Mouse (Mus musculus) forebrain, embryonic 16.5 days (tissue): ENCODE measurements at regions not wholly inside any gene's neighbourhood (a gene's known extent, or its start where the extent isn't known, plus 50 kb on each side); places are given as distances from the start of the nearest gene placed in this dataset.
A peak's percentile ranks its signal among the peaks of the same experiment; 100 is the strongest.

Experiments used
- ATAC-seq: fragments of 200-750 bp; cut with Nextera tagmentation; 2 replicates; pipeline ENCODE4 v1.8.0; 2017; ENCODE audit warnings: mild to moderate bottlenecking, moderate library complexity
- H3K27ac ChIP-seq: fragments of 300-500 bp; sonication (generic); 2 replicates; pipeline ENCODE4 v1.5.1; 2014; ENCODE audit warnings: low read length, control low read depth
- H3K27me3 ChIP-seq: fragments of 300-500 bp; sonication (generic); replicated peaks from 2 replicates; pipeline ENCODE4 v1.6.1; 2014; ENCODE audit warnings: low read length; ENCODE audit not compliant: control insufficient read depth, insufficient read depth
- H3K36me3 ChIP-seq: fragments of 300-500 bp; sonication (generic); 2 replicates; pipeline ENCODE4 v1.6.1; 2014; ENCODE audit not compliant: control insufficient read depth, insufficient read depth
- H3K4me1 ChIP-seq: fragments of 300-500 bp; sonication (generic); replicated peaks from 2 replicates; pipeline ENCODE4 v1.6.1; 2014; ENCODE audit warnings: low read length; ENCODE audit not compliant: control insufficient read depth, insufficient read depth
- H3K4me2 ChIP-seq: fragments of 300-500 bp; sonication (generic); 2 replicates; pipeline ENCODE4 v1.6.1; 2014; ENCODE audit warnings: mild to moderate bottlenecking, low read length, control low read depth
- H3K4me3 ChIP-seq: fragments of 300-500 bp; sonication (generic); replicated peaks from 2 replicates; pipeline ENCODE4 v1.5.1; 2014; ENCODE audit warnings: mild to moderate bottlenecking, low read length, control low read depth
- H3K9ac ChIP-seq: fragments of 300-500 bp; sonication (generic); replicated peaks from 2 replicates; pipeline ENCODE4 v1.6.1; 2014; ENCODE audit warnings: low read depth, low read length, control low read depth
- H3K9me3 ChIP-seq: fragments of 300-500 bp; sonication (generic); 2 replicates; pipeline ENCODE4 v1.6.1; 2016; ENCODE audit warnings: low read length; ENCODE audit not compliant: control insufficient read depth
- WGBS: fragments of 180-500 bp; shearing (Covaris S2); extraction: QIAGEN DNeasy Blood & Tissue Kit; methylation state at CpG from one replicate; pipeline ENCODE4 v1.1.7; 2014; 5-methylcytosine and 5-hydroxymethylcytosine counted together

DNA sequence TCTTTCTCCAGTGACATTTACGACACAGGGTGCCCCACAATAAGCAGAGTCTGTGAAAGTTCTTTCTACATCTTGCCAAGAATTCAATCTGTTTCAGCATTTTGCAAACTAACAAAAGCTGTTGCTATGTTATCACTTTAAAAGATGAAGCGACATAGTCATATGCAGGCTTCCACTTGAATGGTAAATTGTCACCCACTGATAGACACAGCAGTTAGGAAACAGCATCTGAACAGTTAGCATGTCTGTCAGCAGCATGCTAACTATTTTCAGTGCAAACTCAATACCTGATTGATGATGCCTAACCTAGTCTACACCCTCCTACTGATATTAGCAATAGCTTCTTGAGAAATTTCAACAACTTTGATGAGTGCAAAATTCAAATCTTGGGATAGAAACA, 1348.1 kb upstream of the Gm7489 start:
- peak; percentile 62 for ATAC-seq

DNA sequence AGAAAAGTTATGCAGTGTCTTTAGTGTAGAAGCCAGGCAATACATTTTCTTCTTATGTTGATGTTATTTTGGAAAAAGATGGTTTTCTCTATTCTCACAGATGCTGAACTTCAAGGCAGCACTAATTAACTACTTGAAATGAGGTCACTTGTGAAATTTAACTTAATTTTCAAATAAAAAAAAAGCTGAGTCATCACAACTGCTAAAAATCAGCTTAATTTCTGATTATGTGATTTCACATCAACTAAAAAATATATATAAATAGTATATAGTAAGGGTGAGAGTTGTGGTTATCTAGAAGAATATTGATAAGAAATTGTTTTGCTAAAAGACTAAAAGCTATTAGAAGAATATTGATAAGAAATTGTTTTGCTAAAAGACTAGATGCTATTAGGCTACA, 1326.0 kb upstream of the Gm7489 start:
- ATAC-seq = no peak
- no peaks in the 10 kb centered on the region for H3K9me3 ChIP-seq
- no peak overlapping the region for H3K27ac ChIP-seq
- no peak overlapping the region for H3K4me3 ChIP-seq
- no peaks in the 10 kb centered on the region for H3K4me1 ChIP-seq
- H3K4me2 ChIP-seq = no peak overlapping the region
- no peaks in the 10 kb centered on the region for H3K27me3 ChIP-seq
- H3K36me3 ChIP-seq = no peaks in the 10 kb centered on the region
- H3K9ac ChIP-seq = no peak overlapping the region

More for the DNA sequence above, 1348.1 kb upstream of the Gm7489 start:
- WGBS = 62% methylated on average over 2 of the region's 2 CpGs
- Histone ChIP-seq H3K4me1 (no peaks in the 10 kb centered on the region), H3K4me3 (no peak overlapping the region), H3K27ac (no peak overlapping the region), H3K4me2 (no peak overlapping the region), H3K9me3 (no peaks in the 10 kb centered on the region), H3K27me3 (no peaks in the 10 kb centered on the region), H3K9ac (no peak overlapping the region), H3K36me3 (no peaks in the 10 kb centered on the region)

DNA sequence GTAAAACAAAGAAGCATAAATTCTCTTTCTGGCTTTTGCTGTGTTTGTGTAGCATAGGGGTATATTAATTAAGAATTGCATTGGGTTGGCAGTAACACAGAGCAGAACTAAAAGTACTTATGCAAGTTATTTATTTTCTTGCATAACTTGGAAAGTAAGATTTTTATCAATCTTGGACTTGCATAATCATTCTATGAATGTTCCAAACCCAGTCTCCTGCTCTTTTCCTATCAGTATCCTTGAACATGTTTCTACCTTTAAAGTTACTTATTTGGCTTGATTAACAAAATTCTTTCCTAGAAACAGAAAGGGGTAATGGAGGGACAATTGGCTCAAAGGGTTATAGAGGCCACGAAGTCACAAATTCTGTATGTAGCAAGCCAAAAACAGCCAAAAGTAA, 1320.6 kb upstream of the Gm7489 start:
- H3K4me1 ChIP-seq = no peaks in the 10 kb centered on the region
- WGBS = 93% methylated on average over 1 of the region's 1 CpGs
- no peaks in the 10 kb centered on the region for H3K27me3 ChIP-seq
- ATAC-seq = no peak
- H3K27ac ChIP-seq = no peak overlapping the region
- no peak overlapping the region for H3K9ac ChIP-seq
- no peaks in the 10 kb centered on the region for H3K9me3 ChIP-seq
- H3K36me3 ChIP-seq = no peaks in the 10 kb centered on the region
- no peak overlapping the region for H3K4me2 ChIP-seq
- no peak overlapping the region for H3K4me3 ChIP-seq

DNA sequence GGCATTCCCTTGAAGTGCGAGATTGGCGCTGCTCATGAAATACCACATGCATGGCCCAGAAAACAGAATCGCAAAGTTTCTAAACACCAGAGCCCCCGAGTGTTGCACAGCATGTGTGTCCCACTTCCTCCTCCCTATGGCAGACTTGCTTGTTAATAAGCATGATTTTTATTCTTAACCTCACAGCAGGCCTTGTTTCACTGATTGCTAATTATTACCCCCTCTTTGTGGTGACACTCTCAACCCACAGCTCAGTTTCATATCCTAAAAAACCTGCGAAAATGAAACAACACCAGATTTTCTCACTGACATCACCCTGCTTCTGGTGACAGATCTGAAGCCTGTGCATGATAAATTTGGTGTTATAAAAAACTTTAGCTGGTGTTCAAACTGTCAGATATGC, 1319.3 kb upstream of the Gm7489 start:
- Histone ChIP-seq H3K4me1 (no peaks in the 10 kb centered on the region), H3K36me3 (no peaks in the 10 kb centered on the region), H3K4me3 (no peak overlapping the region), H3K27ac (no peak overlapping the region), H3K27me3 (no peaks in the 10 kb centered on the region), H3K9ac (no peak overlapping the region), H3K9me3 (no peaks in the 10 kb centered on the region), H3K4me2 (no peak overlapping the region)
- peak; percentile 94 for ATAC-seq
- WGBS = 37% methylated on average over 5 of the region's 5 CpGs

DNA sequence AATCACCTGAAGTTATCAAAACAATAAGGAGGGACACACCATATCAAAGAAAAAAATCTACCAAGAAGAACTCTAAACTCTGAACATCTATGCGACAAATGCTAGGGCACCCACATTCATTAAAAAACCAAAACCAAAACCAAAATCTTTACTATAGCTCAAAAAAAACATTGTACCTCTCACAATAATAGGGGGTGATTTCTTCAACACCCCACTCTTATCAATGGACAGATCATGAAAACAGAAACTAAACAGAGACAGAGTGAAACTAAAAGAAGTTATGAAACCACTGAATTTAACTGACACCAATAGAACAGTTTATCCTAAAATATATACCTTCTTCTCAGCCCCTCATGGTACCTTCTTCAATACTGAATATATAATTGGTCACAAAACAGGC, 1314.5 kb upstream of the Gm7489 start:
- H3K4me2 ChIP-seq = no peak overlapping the region
- H3K4me3 ChIP-seq = no peak overlapping the region
- no peak for ATAC-seq
- H3K9me3 ChIP-seq = no peaks in the 10 kb centered on the region
- H3K36me3 ChIP-seq = no peaks in the 10 kb centered on the region
- no peak overlapping the region for H3K9ac ChIP-seq
- H3K4me1 ChIP-seq = no peaks in the 10 kb centered on the region
- H3K27ac ChIP-seq = no peak overlapping the region
- WGBS = 97% methylated on average over 1 of the region's 1 CpGs
- H3K27me3 ChIP-seq = no peaks in the 10 kb centered on the region

DNA sequence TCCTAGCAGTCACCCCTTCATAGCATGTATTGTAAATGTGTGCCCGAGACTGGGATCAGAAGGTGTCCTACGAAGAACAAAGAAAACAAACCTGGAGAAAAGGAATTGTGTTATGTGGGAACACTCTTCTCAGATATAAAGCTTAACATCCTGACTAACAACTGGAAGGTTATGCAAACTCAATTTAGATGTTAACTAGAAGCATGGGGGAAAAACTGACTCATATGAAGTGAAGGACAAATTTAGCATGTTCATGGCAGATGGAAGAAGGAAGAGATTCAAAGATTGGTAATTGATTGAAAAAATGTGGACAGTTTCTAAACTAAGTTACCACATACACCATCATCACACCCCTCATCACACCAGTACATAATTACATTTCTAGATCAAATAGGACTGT, 1307.1 kb upstream of the Gm7489 start:
- no peak overlapping the region for H3K9ac ChIP-seq
- no peaks in the 10 kb centered on the region for H3K36me3 ChIP-seq
- WGBS = 88% methylated on average over 2 of the region's 2 CpGs

DNA sequence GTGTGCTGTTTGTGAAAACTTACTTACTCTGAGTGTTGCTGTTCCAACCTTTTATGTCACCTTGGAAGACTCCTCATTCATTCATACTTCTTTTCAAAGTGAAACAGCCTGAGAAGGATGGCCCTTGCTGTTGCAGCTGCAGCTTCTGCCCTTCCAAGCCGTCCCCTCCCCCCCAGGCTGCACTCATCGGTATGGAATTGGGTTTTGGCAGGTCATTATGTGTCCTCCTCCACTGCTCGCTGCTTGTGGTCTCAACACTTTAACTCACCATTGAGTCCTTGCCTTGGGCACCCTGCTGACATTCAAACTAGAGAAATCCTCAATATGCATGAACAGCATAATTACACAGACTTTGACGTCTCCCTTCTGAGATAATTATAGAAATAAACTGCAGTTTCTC, 1295.3 kb upstream of the Gm7489 start:
- no peaks in the 10 kb centered on the region for H3K9me3 ChIP-seq
- H3K27ac ChIP-seq = no peak overlapping the region
- H3K4me1 ChIP-seq = no peaks in the 10 kb centered on the region
- 15% methylated on average over 4 of the region's 4 CpGs for WGBS
- no peak overlapping the region for H3K4me2 ChIP-seq
- no peaks in the 10 kb centered on the region for H3K27me3 ChIP-seq
- peak; percentile 40; the same call in 1 of the 2 replicates for ATAC-seq
- H3K9ac ChIP-seq = no peak overlapping the region
- no peak overlapping the region for H3K4me3 ChIP-seq
- H3K36me3 ChIP-seq = no peaks in the 10 kb centered on the region

More for the DNA sequence above, 1307.1 kb upstream of the Gm7489 start:
- Histone ChIP-seq H3K4me3 (no peak overlapping the region), H3K4me2 (no peak overlapping the region), H3K27me3 (no peaks in the 10 kb centered on the region), H3K27ac (no peak overlapping the region), H3K9me3 (no peaks in the 10 kb centered on the region), H3K4me1 (no peaks in the 10 kb centered on the region)
- no peak for ATAC-seq

DNA sequence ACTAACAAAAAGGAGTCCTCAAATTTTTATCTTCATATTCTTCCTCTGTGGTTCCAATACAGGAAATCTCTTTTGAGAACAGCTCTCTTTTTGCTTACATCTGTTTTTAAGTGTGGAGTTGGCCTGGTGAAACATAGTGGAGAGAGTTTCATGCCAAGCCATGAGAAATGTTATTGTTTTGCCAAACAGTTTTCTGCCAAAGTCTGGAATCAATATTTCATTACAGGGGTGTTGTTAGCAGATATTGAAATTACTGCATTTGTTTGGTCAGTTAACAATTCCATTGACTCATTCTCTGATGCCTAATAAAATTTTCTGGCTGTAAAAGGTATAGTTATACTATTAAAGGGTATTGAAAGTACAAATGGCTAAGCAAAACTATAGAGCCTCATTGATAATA, 1285.2 kb upstream of the Gm7489 start:
- Histone ChIP-seq H3K9ac (no peak overlapping the region), H3K27ac (no peak overlapping the region), H3K27me3 (no peaks in the 10 kb centered on the region), H3K9me3 (no peaks in the 10 kb centered on the region), H3K36me3 (no peaks in the 10 kb centered on the region), H3K4me3 (no peak overlapping the region), H3K4me2 (no peak overlapping the region), H3K4me1 (no peaks in the 10 kb centered on the region)
- no peak for ATAC-seq

DNA sequence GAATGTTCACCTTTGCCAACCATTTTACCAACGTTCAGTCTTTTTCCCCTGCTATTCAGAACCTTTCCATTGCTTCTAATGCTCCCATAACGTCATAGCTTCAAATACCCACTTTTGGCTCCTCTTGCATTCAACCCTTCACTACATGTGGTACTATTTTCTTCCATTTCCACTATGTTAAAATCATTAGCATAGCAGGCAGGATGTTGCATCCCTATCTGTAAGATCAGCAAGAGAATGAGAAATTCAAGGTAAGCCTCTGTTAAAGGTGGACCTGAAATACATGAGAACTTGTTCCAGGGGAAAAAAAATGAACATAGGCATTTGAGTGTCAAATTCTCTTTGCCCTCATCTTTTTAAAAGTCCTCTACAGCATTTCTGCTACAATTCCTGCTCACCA, 1284.7 kb upstream of the Gm7489 start:
- WGBS = 58% methylated on average over 2 of the region's 2 CpGs
- no peak for ATAC-seq
- H3K36me3 ChIP-seq = no peaks in the 10 kb centered on the region
- H3K27ac ChIP-seq = no peak overlapping the region
- no peak overlapping the region for H3K4me2 ChIP-seq
- no peaks in the 10 kb centered on the region for H3K27me3 ChIP-seq
- H3K9me3 ChIP-seq = no peaks in the 10 kb centered on the region
- no peaks in the 10 kb centered on the region for H3K4me1 ChIP-seq
- H3K9ac ChIP-seq = no peak overlapping the region
- H3K4me3 ChIP-seq = no peak overlapping the region

DNA sequence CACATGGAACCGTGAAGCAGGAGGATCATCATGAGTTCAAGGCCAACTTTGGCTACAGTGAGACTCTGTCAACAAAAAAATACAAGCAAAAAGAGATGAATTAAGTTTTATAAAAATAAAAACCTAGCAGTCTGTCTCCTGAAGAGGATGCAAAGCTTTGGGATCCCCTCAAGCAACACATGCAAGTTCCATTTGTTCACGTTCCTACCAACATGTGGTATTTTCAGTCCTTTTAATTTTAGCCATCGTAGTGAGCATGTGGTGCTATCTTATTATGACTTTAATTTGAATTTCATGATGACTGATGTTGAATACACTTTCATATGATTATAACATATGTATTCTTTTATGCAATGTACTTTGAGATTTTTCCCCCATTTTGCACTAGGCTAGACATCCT, 1244.9 kb upstream of the Gm7489 start:
- Histone ChIP-seq H3K27ac (no peak overlapping the region), H3K9me3 (no peaks in the 10 kb centered on the region), H3K36me3 (no peaks in the 10 kb centered on the region), H3K4me2 (no peak overlapping the region), H3K4me1 (no peaks in the 10 kb centered on the region), H3K27me3 (no peaks in the 10 kb centered on the region), H3K9ac (no peak overlapping the region), H3K4me3 (no peak overlapping the region)
- ATAC-seq = peak; percentile 36
- WGBS = 82% methylated on average over 3 of the region's 3 CpGs
